Mouse (Mus musculus): ENCODE results near the gene Chn1. TPM values are rescaled to one million over a fixed set of nuclear protein-coding genes. Genes with fewer than 3 reads are reported as not detected.
"Not testable (repeated sequence)": the region's sequence is repeated elsewhere in the genome, so short reads cannot be mapped to it uniquely, and the experiment has no call there.

The Chn1 gene
- polyA plus RNA-seq (2011; ENCODE audit: insufficient read depth, insufficient read length, low read depth, missing spikeins) = 20.2 and 25.8 TPM in 2 replicates

- Histone ChIP-seq H3K4me3 (ENCODE audit: low read depth, low read length) (peak within 1 kb of the TSS; percentile 95), H3K9me3 (replicated peaks; ENCODE audit: control insufficient read depth, insufficient read depth, low read length, poor library complexity, severe bottlenecking) (no peaks in the 10 kb centered on the region), H3K27me3 (ENCODE audit: control insufficient read depth, insufficient read depth, low read length, poor library complexity, severe bottlenecking) (no peaks in the 10 kb centered on the region), H3K27ac (ENCODE audit: insufficient read depth, low read length) (peak within 1 kb of the TSS; percentile 36), H3K9ac (ENCODE audit: low read depth, poor library complexity, severe bottlenecking) (peak within 1 kb of the TSS; percentile 86), H3K36me3 (ENCODE audit: control insufficient read depth, insufficient read depth, low read length, poor library complexity, severe bottlenecking) (no peaks in the 10 kb centered on the region), H3K4me1 (ENCODE audit: control insufficient read depth, insufficient read depth, low read length) (peaks cover 3% of the 10 kb centered on the region)
- TF ChIP-seq CTCF (IDR thresholded peaks at IDR 0.05; ENCODE audit: low read depth, low read length) (no peak), POLR2A (IDR thresholded peaks at IDR 0.05; ENCODE audit: insufficient read depth, low read length) (no peak), EP300 (IDR thresholded peaks at IDR 0.05; ENCODE audit: insufficient read depth, low read depth, low read length) (no peak)
Observed at GRCm38 (mm10) chr2:73774786-73775682, at the start of gene Chn1. TSS of gene Chn1 (minus strand) at chr2:73775346.

- Histone ChIP-seq H3K27me3 (ENCODE audit: control insufficient read depth, insufficient read depth, low read length, poor library complexity, severe bottlenecking) (no peaks in the 10 kb centered on the region), H3K9ac (ENCODE audit: low read depth, poor library complexity, severe bottlenecking) (no peak overlapping the region), H3K36me3 (ENCODE audit: control insufficient read depth, insufficient read depth, low read length, poor library complexity, severe bottlenecking) (peaks cover 23% of the 10 kb centered on the region), H3K4me1 (ENCODE audit: control insufficient read depth, insufficient read depth, low read length) (no peaks in the 10 kb centered on the region), H3K4me3 (ENCODE audit: low read depth, low read length) (no peak overlapping the region), H3K9me3 (replicated peaks; ENCODE audit: control insufficient read depth, insufficient read depth, low read length, poor library complexity, severe bottlenecking) (no peaks in the 10 kb centered on the region), H3K27ac (ENCODE audit: insufficient read depth, low read length) (no peak overlapping the region)
- no peak for TF ChIP-seq POLR2A (IDR thresholded peaks at IDR 0.05; ENCODE audit: insufficient read depth, low read length)
- TF ChIP-seq CTCF (IDR thresholded peaks at IDR 0.05; ENCODE audit: low read depth, low read length) = no peak
- TF ChIP-seq EP300 (IDR thresholded peaks at IDR 0.05; ENCODE audit: insufficient read depth, low read depth, low read length) = no peak
Observed at GRCm38 (mm10) chr2:73818742-73819141, 43.6 kb upstream of the Chn1 start.

GRCm38 (mm10) chr2:73807609-73808008, 32.5 kb upstream of the Chn1 start:
- Histone ChIP-seq H3K4me1 (ENCODE audit: control insufficient read depth, insufficient read depth, low read length) (no peaks in the 10 kb centered on the region), H3K36me3 (ENCODE audit: control insufficient read depth, insufficient read depth, low read length, poor library complexity, severe bottlenecking) (no peaks in the 10 kb centered on the region), H3K9ac (ENCODE audit: low read depth, poor library complexity, severe bottlenecking) (no peak overlapping the region), H3K9me3 (replicated peaks; ENCODE audit: control insufficient read depth, insufficient read depth, low read length, poor library complexity, severe bottlenecking) (no peaks in the 10 kb centered on the region), H3K27me3 (ENCODE audit: control insufficient read depth, insufficient read depth, low read length, poor library complexity, severe bottlenecking) (no peaks in the 10 kb centered on the region), H3K4me3 (ENCODE audit: low read depth, low read length) (no peak overlapping the region), H3K27ac (ENCODE audit: insufficient read depth, low read length) (no peak overlapping the region)
- TF ChIP-seq POLR2A (IDR thresholded peaks at IDR 0.05; ENCODE audit: insufficient read depth, low read length) = no peak
- TF ChIP-seq CTCF (IDR thresholded peaks at IDR 0.05; ENCODE audit: low read depth, low read length) = peak; percentile 9

- not testable (repeated sequence) for H3K27me3 ChIP-seq (ENCODE audit: control insufficient read depth, insufficient read depth, low read length, poor library complexity, severe bottlenecking); H3K27ac ChIP-seq (ENCODE audit: insufficient read depth, low read length); H3K4me1 ChIP-seq (ENCODE audit: control insufficient read depth, insufficient read depth, low read length); H3K9me3 ChIP-seq (replicated peaks; ENCODE audit: control insufficient read depth, insufficient read depth, low read length, poor library complexity, severe bottlenecking); H3K4me3 ChIP-seq (ENCODE audit: low read depth, low read length); H3K36me3 ChIP-seq (ENCODE audit: control insufficient read depth, insufficient read depth, low read length, poor library complexity, severe bottlenecking); H3K9ac ChIP-seq (ENCODE audit: low read depth, poor library complexity, severe bottlenecking)
Observed at GRCm38 (mm10) chr2:73800127-73800526, 25.0 kb upstream of the Chn1 start.

- no peaks in the 10 kb centered on the region for H3K27me3 ChIP-seq (ENCODE audit: control insufficient read depth, insufficient read depth, low read length, poor library complexity, severe bottlenecking)
- H3K4me3 ChIP-seq (ENCODE audit: low read depth, low read length) = no peak overlapping the region
- H3K4me1 ChIP-seq (ENCODE audit: control insufficient read depth, insufficient read depth, low read length) = peaks cover 2% of the 10 kb centered on the region
- no peaks in the 10 kb centered on the region for H3K9me3 ChIP-seq (replicated peaks; ENCODE audit: control insufficient read depth, insufficient read depth, low read length, poor library complexity, severe bottlenecking)
- TF ChIP-seq POLR2A (IDR thresholded peaks at IDR 0.05; ENCODE audit: insufficient read depth, low read length) (no peak), EP300 (IDR thresholded peaks at IDR 0.05; ENCODE audit: insufficient read depth, low read depth, low read length) (no peak), CTCF (IDR thresholded peaks at IDR 0.05; ENCODE audit: low read depth, low read length) (no peak)
- no peak overlapping the region for H3K27ac ChIP-seq (ENCODE audit: insufficient read depth, low read length)
- H3K36me3 ChIP-seq (ENCODE audit: control insufficient read depth, insufficient read depth, low read length, poor library complexity, severe bottlenecking) = no peaks in the 10 kb centered on the region
- H3K9ac ChIP-seq (ENCODE audit: low read depth, poor library complexity, severe bottlenecking) = no peak overlapping the region
Observed at GRCm38 (mm10) chr2:73798786-73799185, 23.6 kb upstream of the Chn1 start.

- H3K36me3 ChIP-seq (ENCODE audit: control insufficient read depth, insufficient read depth, low read length, poor library complexity, severe bottlenecking) = no peaks in the 10 kb centered on the region
- H3K4me3 ChIP-seq (ENCODE audit: low read depth, low read length) = no peak overlapping the region
- peaks cover 2% of the 10 kb centered on the region for H3K4me1 ChIP-seq (ENCODE audit: control insufficient read depth, insufficient read depth, low read length)
- TF ChIP-seq POLR2A (IDR thresholded peaks at IDR 0.05; ENCODE audit: insufficient read depth, low read length) = no peak
- TF ChIP-seq EP300 (IDR thresholded peaks at IDR 0.05; ENCODE audit: insufficient read depth, low read depth, low read length) = no peak
- TF ChIP-seq CTCF (IDR thresholded peaks at IDR 0.05; ENCODE audit: low read depth, low read length) = no peak
- no peak overlapping the region for H3K27ac ChIP-seq (ENCODE audit: insufficient read depth, low read length)
- H3K27me3 ChIP-seq (ENCODE audit: control insufficient read depth, insufficient read depth, low read length, poor library complexity, severe bottlenecking) = no peaks in the 10 kb centered on the region
- H3K9ac ChIP-seq (ENCODE audit: low read depth, poor library complexity, severe bottlenecking) = no peak overlapping the region
- no peaks in the 10 kb centered on the region for H3K9me3 ChIP-seq (replicated peaks; ENCODE audit: control insufficient read depth, insufficient read depth, low read length, poor library complexity, severe bottlenecking)
Observed at GRCm38 (mm10) chr2:73798136-73798535, 23.0 kb upstream of the Chn1 start.
